Mouse (Mus musculus): ENCODE data around the gene Smtnl2. TPM values are rescaled to one million over a fixed set of nuclear protein-coding genes. Genes with fewer than 3 reads are reported as not detected.

Gene Smtnl2
- 8.3 and 8.5 TPM in 2 replicates for polyA plus RNA-seq (2015; fragmentation: Nextera tagmentation; extraction: Ambion mirVana)

DNA sequence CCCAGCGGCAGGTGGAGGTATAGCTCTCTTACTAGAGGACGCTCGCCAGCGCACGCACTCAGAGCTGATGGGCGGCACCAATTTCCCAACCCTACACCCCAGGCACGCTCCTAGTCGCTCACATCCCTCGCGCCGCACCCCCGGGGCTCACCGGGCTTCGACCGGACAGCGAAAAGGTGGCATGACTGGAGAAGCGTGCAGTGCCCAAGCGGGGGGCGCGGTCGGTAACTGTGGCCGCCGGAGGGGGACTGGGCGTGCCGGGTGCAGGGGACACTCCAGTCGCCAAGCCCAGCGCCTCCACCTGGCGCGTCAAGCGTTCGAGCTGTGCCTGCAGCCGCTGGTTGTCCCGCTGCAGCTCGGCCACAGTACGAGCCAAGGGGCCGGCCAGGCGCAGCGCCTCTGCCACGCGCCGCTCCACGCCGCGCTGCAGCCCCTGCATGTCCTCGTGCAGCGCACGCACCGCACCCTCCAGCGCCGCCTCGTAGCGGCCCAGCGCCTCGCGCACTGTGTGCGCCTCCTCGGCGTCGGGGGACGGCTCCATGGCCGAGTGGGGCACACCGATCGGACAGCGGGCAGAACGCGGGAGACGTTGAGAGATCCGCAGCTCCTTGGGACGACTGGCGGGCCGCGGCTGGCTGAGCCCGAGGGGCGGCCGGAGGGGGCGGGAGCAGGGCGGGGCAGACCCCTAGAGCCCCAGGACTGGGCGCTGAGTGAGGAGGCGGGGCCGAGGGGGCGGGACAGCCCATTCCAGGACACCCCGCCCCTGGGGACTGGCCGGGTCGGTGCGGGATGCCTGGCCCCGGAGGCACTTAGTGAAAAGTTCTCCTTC is at the start of gene Smtnl2:
Gene Smtnl2 (minus strand): TSS at position 621 of the 829 bp plus-strand sequence.

GRCm38 (mm10) chr11:72440965-72441664 is 29.6 kb upstream of the Smtnl2 start, which contains the start of gene Mybbp1a:
Gene Mybbp1a (plus strand): TSS chr11:72441355.

DNA sequence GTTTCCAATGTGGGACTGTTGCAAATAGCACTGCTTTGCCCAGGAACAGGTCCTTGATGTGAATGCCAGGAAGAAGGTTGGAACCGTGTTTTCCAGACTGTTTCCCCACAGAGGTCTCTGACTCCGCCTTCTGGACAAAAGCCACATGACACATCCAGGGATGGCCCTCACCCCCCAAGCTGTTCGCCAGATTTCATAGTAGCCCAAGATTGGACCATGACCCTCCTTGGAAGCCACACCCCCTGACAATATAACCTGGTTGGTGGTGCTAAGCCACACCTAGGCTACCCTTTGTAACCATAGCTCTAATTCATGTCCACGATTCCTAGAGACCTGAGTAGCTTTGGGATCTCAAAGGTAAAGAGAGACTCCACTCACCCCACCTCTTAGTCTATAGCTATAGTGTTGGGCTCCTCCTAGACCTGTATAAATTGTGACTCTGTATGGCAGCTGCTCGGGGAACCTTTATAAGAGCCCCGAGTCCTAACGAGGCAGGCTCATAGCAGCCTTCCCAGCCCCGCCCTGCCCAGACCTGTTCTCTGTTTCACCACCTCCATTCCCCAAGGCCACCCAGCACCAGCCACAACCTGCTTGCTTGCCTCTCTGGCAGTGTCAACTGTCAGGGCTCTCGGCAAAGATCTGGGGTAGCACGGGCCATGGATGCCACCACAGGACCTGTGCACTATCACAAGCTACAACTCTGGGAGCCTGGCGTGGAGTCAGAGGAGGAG is 23.6 kb upstream of the Smtnl2 start, which contains the start of gene Ggt6:
Gene Ggt6 (plus strand): TSS at position 564 of the 731 bp plus-strand sequence.

GRCm38 (mm10) chr11:72362347-72362741 is 49.2 kb downstream of the Smtnl2 start, which contains the start of gene Tekt1:
Gene Tekt1 (minus strand): TSS chr11:72362442.

Small RNA genes lying within 50 kb of the gene (microRNA-seq; reads per million reads assigned to microRNA genes)
- gene Mir6338, result not detected

Other genes starting within 250 kb of the Smtnl2 start
- gene Gm43951, start 204.9 kb downstream of the Smtnl2 start, polyA plus RNA-seq (2015; fragmentation: Nextera tagmentation; extraction: Ambion mirVana), result 1.3 and 1.6 TPM in 2 replicates
- 21.9 and 22.9 TPM in 2 replicates for gene 4933427D14Rik, start 204.3 kb downstream of the Smtnl2 start, polyA plus RNA-seq (2015; fragmentation: Nextera tagmentation; extraction: Ambion mirVana)
- 162 and 180 TPM in 2 replicates for gene Txndc17, start 204.2 kb downstream of the Smtnl2 start, polyA plus RNA-seq (2015; fragmentation: Nextera tagmentation; extraction: Ambion mirVana)
- gene Med31, start 196.1 kb downstream of the Smtnl2 start, polyA plus RNA-seq (2015; fragmentation: Nextera tagmentation; extraction: Ambion mirVana), result 46.2 and 51.1 TPM in 2 replicates
- 5.3 and 5.4 TPM in 2 replicates for gene Slc13a5, start 144.5 kb downstream of the Smtnl2 start, polyA plus RNA-seq (2015; fragmentation: Nextera tagmentation; extraction: Ambion mirVana)
- gene Xaf1, start 110.1 kb downstream of the Smtnl2 start, polyA plus RNA-seq (2015; fragmentation: Nextera tagmentation; extraction: Ambion mirVana), result 5.9 and 8.1 TPM in 2 replicates
- gene Fbxo39, start 97.3 kb downstream of the Smtnl2 start, polyA plus RNA-seq (2015; fragmentation: Nextera tagmentation; extraction: Ambion mirVana), result 0.13 TPM in 1 of 2 replicates, not detected in the other
- 5.7 TPM in 2 replicates for gene Tekt1, start 49.3 kb downstream of the Smtnl2 start, polyA plus RNA-seq (2015; fragmentation: Nextera tagmentation; extraction: Ambion mirVana)
- gene Ggt6, start 23.8 kb upstream of the Smtnl2 start, polyA plus RNA-seq (2015; fragmentation: Nextera tagmentation; extraction: Ambion mirVana), result 0.12 TPM in 1 of 2 replicates, not detected in the other
- 54.2 and 56.1 TPM in 2 replicates for gene Mybbp1a, start 29.6 kb upstream of the Smtnl2 start, polyA plus RNA-seq (2015; fragmentation: Nextera tagmentation; extraction: Ambion mirVana)
- 10.1 and 10.6 TPM in 2 replicates for gene Spns2, start 78.2 kb upstream of the Smtnl2 start, polyA plus RNA-seq (2015; fragmentation: Nextera tagmentation; extraction: Ambion mirVana)
- gene Spns3, start 138.8 kb upstream of the Smtnl2 start, polyA plus RNA-seq (2015; fragmentation: Nextera tagmentation; extraction: Ambion mirVana), result 0.29 TPM in 1 of 2 replicates, not detected in the other
- gene Ube2g1, start 195.6 kb upstream of the Smtnl2 start, polyA plus RNA-seq (2015; fragmentation: Nextera tagmentation; extraction: Ambion mirVana), result 54.6 and 57.0 TPM in 2 replicates